Mouse (Mus musculus): ENCODE measurements at regions not wholly inside any gene's neighbourhood (a gene's known extent, or its start where the extent isn't known, plus 50 kb on each side); places are given as distances from the start of the nearest gene placed in this dataset.

- TF ChIP-seq CEBPB (IDR thresholded peaks at IDR 0.05; ENCODE audit: insufficient read depth, poor library complexity, severe bottlenecking) (no peak), SRF (IDR thresholded peaks at IDR 0.05; ENCODE audit: control insufficient read depth, insufficient read length, low read depth) (no peak), POLR2A (IDR thresholded peaks at IDR 0.05; ENCODE audit: insufficient read length, low read depth) (no peak), E2F4 (IDR thresholded peaks at IDR 0.05; ENCODE audit: insufficient read depth) (no peak), MAX (IDR thresholded peaks at IDR 0.05; ENCODE audit: low read depth) (no peak), MYOG (IDR thresholded peaks at IDR 0.05; ENCODE audit: control insufficient read depth in 1 of 3, insufficient read depth in 1 of 3, insufficient read length in 2 of 3, low read depth in 2 of 3) (no peak), MYOD1 (IDR thresholded peaks at IDR 0.05; ENCODE audit: control insufficient read depth in 1 of 3, insufficient read length in 2 of 3, low read depth in 2 of 3) (no peak)
These were observed 284.8 kb upstream of the Nudt12 start for GRCm38 (mm10) chr17:59297939-59298338.
